Mouse (Mus musculus): ENCODE measurements around the gene Gm12216. TPM values are rescaled to one million over a fixed set of nuclear protein-coding genes. Genes with fewer than 3 reads are reported as not detected.

Gm12216 gene
- polyA plus RNA-seq, 1 experiment = 2.8 TPM

DNA sequence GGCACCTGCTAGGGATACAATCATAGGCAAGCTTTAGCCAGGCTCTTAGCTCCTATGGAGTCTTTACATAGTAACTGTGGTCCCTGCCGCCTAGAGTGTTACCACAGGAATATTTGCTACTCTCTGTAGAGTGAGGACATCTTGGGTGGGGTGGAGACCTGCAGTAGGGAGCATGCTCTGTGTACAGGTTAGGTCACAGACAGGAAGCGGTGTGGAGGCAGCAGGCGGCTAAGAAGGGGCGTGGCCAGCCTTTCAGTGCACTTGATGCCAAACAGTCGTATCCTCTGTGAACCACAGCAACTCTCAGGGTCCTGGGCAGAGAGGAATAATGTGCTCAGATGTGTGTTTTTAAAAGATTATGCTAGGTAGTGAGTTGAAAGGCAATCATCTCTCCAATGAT, 7.3 kb downstream of the Gm12216 start:
- H3K36me3 ChIP-seq (ENCODE audit: control insufficient read depth, insufficient read depth, low read length, poor library complexity, severe bottlenecking) = no peaks in the 10 kb centered on the region
- H3K9me3 ChIP-seq (replicated peaks; ENCODE audit: control insufficient read depth, insufficient read depth, low read length, poor library complexity, severe bottlenecking) = no peaks in the 10 kb centered on the region
- no peak overlapping the region for H3K4me3 ChIP-seq (ENCODE audit: low read depth, low read length)
- H3K9ac ChIP-seq (ENCODE audit: low read depth, poor library complexity, severe bottlenecking) = no peak overlapping the region
- H3K27ac ChIP-seq (ENCODE audit: insufficient read depth, low read length) = no peak overlapping the region
- TF ChIP-seq EP300 (IDR thresholded peaks at IDR 0.05; ENCODE audit: insufficient read depth, low read depth, low read length) = no peak
- TF ChIP-seq POLR2A (IDR thresholded peaks at IDR 0.05; ENCODE audit: insufficient read depth, low read length) = no peak
- TF ChIP-seq CTCF (IDR thresholded peaks at IDR 0.05; ENCODE audit: low read depth, low read length) = no peak
- H3K4me1 ChIP-seq (ENCODE audit: control insufficient read depth, insufficient read depth, low read length) = no peaks in the 10 kb centered on the region
- no peaks in the 10 kb centered on the region for H3K27me3 ChIP-seq (ENCODE audit: control insufficient read depth, insufficient read depth, low read length, poor library complexity, severe bottlenecking)

DNA sequence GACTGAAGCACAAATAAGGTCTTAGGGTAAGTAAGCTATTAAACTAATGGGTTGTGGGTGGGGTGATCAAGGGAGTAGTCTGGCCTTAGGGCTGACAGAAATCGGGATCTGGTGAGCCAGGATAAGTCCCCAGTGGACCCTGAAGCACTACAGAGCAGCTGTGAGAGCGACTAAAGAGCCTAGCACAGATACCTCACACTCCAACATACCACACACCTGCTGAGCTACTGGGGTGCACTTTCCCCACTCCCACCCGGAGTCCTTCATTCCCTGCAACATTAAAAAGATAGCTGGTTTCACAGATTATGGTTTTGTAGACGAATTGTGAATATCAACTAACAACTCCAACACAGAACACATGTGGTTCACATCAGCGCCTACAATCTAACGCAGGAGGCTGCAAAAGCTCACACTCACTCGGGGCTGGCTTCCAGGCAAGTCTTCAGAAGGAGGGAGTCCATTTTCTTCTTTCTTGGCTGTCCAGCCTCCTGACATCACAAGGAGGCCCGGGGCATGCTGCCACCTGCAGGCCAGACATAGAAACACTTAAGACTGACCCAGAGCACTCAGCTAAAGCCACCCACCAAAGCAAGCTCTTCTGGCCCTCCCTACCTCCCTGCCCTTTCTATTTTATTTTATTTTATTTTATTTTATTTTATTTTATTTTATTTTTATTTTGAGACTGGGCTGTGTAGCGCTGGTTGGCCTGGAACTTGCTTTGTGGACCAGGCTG, 9.3 kb downstream of the Gm12216 start:
- H3K9me3 ChIP-seq (replicated peaks; ENCODE audit: control insufficient read depth, insufficient read depth, low read length, poor library complexity, severe bottlenecking) = no peaks in the 10 kb centered on the region
- H3K9ac ChIP-seq (ENCODE audit: low read depth, poor library complexity, severe bottlenecking) = no peak overlapping the region
- peak; percentile 87 for TF ChIP-seq CTCF (IDR thresholded peaks at IDR 0.05; ENCODE audit: low read depth, low read length)
- no peak for TF ChIP-seq POLR2A (IDR thresholded peaks at IDR 0.05; ENCODE audit: insufficient read depth, low read length)
- H3K27ac ChIP-seq (ENCODE audit: insufficient read depth, low read length) = no peak overlapping the region
- H3K36me3 ChIP-seq (ENCODE audit: control insufficient read depth, insufficient read depth, low read length, poor library complexity, severe bottlenecking) = no peaks in the 10 kb centered on the region
- peak overlapping the region; percentile 35 for H3K4me3 ChIP-seq (ENCODE audit: low read depth, low read length)
- H3K4me1 ChIP-seq (ENCODE audit: control insufficient read depth, insufficient read depth, low read length) = no peaks in the 10 kb centered on the region
- H3K27me3 ChIP-seq (ENCODE audit: control insufficient read depth, insufficient read depth, low read length, poor library complexity, severe bottlenecking) = no peaks in the 10 kb centered on the region

DNA sequence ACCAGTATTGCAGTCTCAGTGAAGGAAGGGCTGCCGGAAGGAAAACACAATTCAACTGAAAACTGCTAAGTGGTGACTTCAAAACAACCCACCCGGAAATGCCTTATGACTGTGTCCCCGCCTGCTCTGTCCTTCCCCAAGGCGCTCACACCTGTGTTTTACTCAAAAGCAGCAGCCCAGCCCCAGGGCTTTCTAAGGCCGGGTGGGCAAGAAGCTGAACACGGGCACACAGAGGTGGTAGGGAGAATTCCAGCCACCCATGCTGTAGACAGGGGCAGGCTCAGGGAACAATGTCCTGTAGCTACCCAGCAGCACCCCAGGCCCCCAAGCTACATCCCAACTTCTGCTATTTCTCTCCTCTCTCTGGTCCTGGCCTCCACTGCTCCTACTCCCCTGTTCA, 13.4 kb downstream of the Gm12216 start:
- TF ChIP-seq EP300 (IDR thresholded peaks at IDR 0.05; ENCODE audit: insufficient read depth, low read depth, low read length) (no peak), POLR2A (IDR thresholded peaks at IDR 0.05; ENCODE audit: insufficient read depth, low read length) (no peak), CTCF (IDR thresholded peaks at IDR 0.05; ENCODE audit: low read depth, low read length) (no peak)
- H3K27me3 ChIP-seq (ENCODE audit: control insufficient read depth, insufficient read depth, low read length, poor library complexity, severe bottlenecking) = no peaks in the 10 kb centered on the region

GRCm38 (mm10) chr11:53843106-53843505, 15.9 kb downstream of the Gm12216 start:
- Histone ChIP-seq H3K4me3 (ENCODE audit: low read depth, low read length) (no peak overlapping the region), H3K27ac (ENCODE audit: insufficient read depth, low read length) (no peak overlapping the region), H3K9ac (ENCODE audit: low read depth, poor library complexity, severe bottlenecking) (no peak overlapping the region), H3K27me3 (ENCODE audit: control insufficient read depth, insufficient read depth, low read length, poor library complexity, severe bottlenecking) (no peaks in the 10 kb centered on the region), H3K4me1 (ENCODE audit: control insufficient read depth, insufficient read depth, low read length) (peaks cover 3% of the 10 kb centered on the region), H3K36me3 (ENCODE audit: control insufficient read depth, insufficient read depth, low read length, poor library complexity, severe bottlenecking) (no peaks in the 10 kb centered on the region), H3K9me3 (replicated peaks; ENCODE audit: control insufficient read depth, insufficient read depth, low read length, poor library complexity, severe bottlenecking) (no peaks in the 10 kb centered on the region)
- TF ChIP-seq CTCF (IDR thresholded peaks at IDR 0.05; ENCODE audit: low read depth, low read length) (no peak), POLR2A (IDR thresholded peaks at IDR 0.05; ENCODE audit: insufficient read depth, low read length) (no peak), EP300 (IDR thresholded peaks at IDR 0.05; ENCODE audit: insufficient read depth, low read depth, low read length) (no peak)

More for the DNA sequence above, 13.4 kb downstream of the Gm12216 start:
- Histone ChIP-seq H3K27ac (ENCODE audit: insufficient read depth, low read length) (no peak overlapping the region), H3K9ac (ENCODE audit: low read depth, poor library complexity, severe bottlenecking) (no peak overlapping the region), H3K9me3 (replicated peaks; ENCODE audit: control insufficient read depth, insufficient read depth, low read length, poor library complexity, severe bottlenecking) (no peaks in the 10 kb centered on the region), H3K36me3 (ENCODE audit: control insufficient read depth, insufficient read depth, low read length, poor library complexity, severe bottlenecking) (no peaks in the 10 kb centered on the region), H3K4me1 (ENCODE audit: control insufficient read depth, insufficient read depth, low read length) (peaks cover under 1% of the 10 kb centered on the region), H3K4me3 (ENCODE audit: low read depth, low read length) (no peak overlapping the region)

- no peaks in the 10 kb centered on the region for H3K9me3 ChIP-seq (replicated peaks; ENCODE audit: control insufficient read depth, insufficient read depth, low read length, poor library complexity, severe bottlenecking)
- no peak for TF ChIP-seq EP300 (IDR thresholded peaks at IDR 0.05; ENCODE audit: insufficient read depth, low read depth, low read length)
- no peak for TF ChIP-seq CTCF (IDR thresholded peaks at IDR 0.05; ENCODE audit: low read depth, low read length)
- no peak for TF ChIP-seq POLR2A (IDR thresholded peaks at IDR 0.05; ENCODE audit: insufficient read depth, low read length)
- H3K36me3 ChIP-seq (ENCODE audit: control insufficient read depth, insufficient read depth, low read length, poor library complexity, severe bottlenecking) = no peaks in the 10 kb centered on the region
- H3K4me3 ChIP-seq (ENCODE audit: low read depth, low read length) = no peak overlapping the region
- H3K27me3 ChIP-seq (ENCODE audit: control insufficient read depth, insufficient read depth, low read length, poor library complexity, severe bottlenecking) = no peaks in the 10 kb centered on the region
- peaks cover 3% of the 10 kb centered on the region for H3K4me1 ChIP-seq (ENCODE audit: control insufficient read depth, insufficient read depth, low read length)
- H3K9ac ChIP-seq (ENCODE audit: low read depth, poor library complexity, severe bottlenecking) = no peak overlapping the region
- H3K27ac ChIP-seq (ENCODE audit: insufficient read depth, low read length) = no peak overlapping the region
These were observed 16.9 kb downstream of the Gm12216 start for GRCm38 (mm10) chr11:53842161-53842581.

- H3K27me3 ChIP-seq (ENCODE audit: control insufficient read depth, insufficient read depth, low read length, poor library complexity, severe bottlenecking) = no peaks in the 10 kb centered on the region
- no peaks in the 10 kb centered on the region for H3K36me3 ChIP-seq (ENCODE audit: control insufficient read depth, insufficient read depth, low read length, poor library complexity, severe bottlenecking)
- no peak overlapping the region for H3K27ac ChIP-seq (ENCODE audit: insufficient read depth, low read length)
- TF ChIP-seq POLR2A (IDR thresholded peaks at IDR 0.05; ENCODE audit: insufficient read depth, low read length) = no peak
- TF ChIP-seq CTCF (IDR thresholded peaks at IDR 0.05; ENCODE audit: low read depth, low read length) = no peak
- TF ChIP-seq EP300 (IDR thresholded peaks at IDR 0.05; ENCODE audit: insufficient read depth, low read depth, low read length) = no peak
- H3K4me1 ChIP-seq (ENCODE audit: control insufficient read depth, insufficient read depth, low read length) = peaks cover 3% of the 10 kb centered on the region
- H3K4me3 ChIP-seq (ENCODE audit: low read depth, low read length) = no peak overlapping the region
- no peaks in the 10 kb centered on the region for H3K9me3 ChIP-seq (replicated peaks; ENCODE audit: control insufficient read depth, insufficient read depth, low read length, poor library complexity, severe bottlenecking)
- H3K9ac ChIP-seq (ENCODE audit: low read depth, poor library complexity, severe bottlenecking) = no peak overlapping the region
These were observed 17.5 kb downstream of the Gm12216 start for GRCm38 (mm10) chr11:53841514-53841913.
